Mouse (Mus musculus) G1E (cell line): ENCODE results near the gene Afap1l2. TPM values are rescaled to one million over a fixed set of nuclear protein-coding genes. Genes with fewer than 3 reads are reported as not detected.

ENCODE experiments used
- ATAC-seq: 2 replicates; pipeline ENCODE4 v1.8.0; 2016; ENCODE audit warnings: mild to moderate bottlenecking; ENCODE audit not compliant: insufficient number of reproducible peaks, poor library complexity, low FRiP score, severe bottlenecking; ENCODE audit errors: extremely low read depth
- DNase-seq: peaks from one replicate; pipeline ENCODE4 v3.0.0; 2012; ENCODE audit warnings: low spot score
- H3K27me3 ChIP-seq: 2 replicates; pipeline ENCODE4 v1.6.1; 2012; ENCODE audit warnings: mild to moderate bottlenecking, low read length, inconsistent platforms; ENCODE audit not compliant: insufficient read depth
- H3K36me3 ChIP-seq: replicated peaks from 2 replicates; pipeline ENCODE3; 2012; ENCODE audit warnings: mild to moderate bottlenecking, inconsistent platforms
- H3K4me1 ChIP-seq: 2 replicates; pipeline ENCODE4 v1.6.1; 2012; ENCODE audit warnings: low read depth, low read length, inconsistent platforms, mixed read lengths; ENCODE audit not compliant: insufficient read depth
- H3K4me3 ChIP-seq: 2 replicates; pipeline ENCODE4 v1.5.1; 2012; ENCODE audit warnings: low read depth, mild to moderate bottlenecking, inconsistent platforms, low read length, moderate library complexity, mixed read lengths
- H3K9me3 ChIP-seq: replicated peaks from 2 replicates; pipeline ENCODE4 v1.6.1; 2012; ENCODE audit warnings: inconsistent platforms
- CTCF ChIP-seq: IDR thresholded peaks from 2 replicates; pipeline ENCODE4 v1.5.1; 2012; ENCODE audit warnings: low read depth, low read length, inconsistent platforms, mixed read lengths
- GATA1 ChIP-seq: IDR thresholded peaks from 2 replicates; pipeline ENCODE4 v1.6.1; 2012; ENCODE audit warnings: borderline replicate concordance, low read length, inconsistent platforms, mixed read lengths
- GATA2 ChIP-seq: IDR thresholded peaks from 2 replicates; pipeline ENCODE4 v1.6.1; 2012; ENCODE audit warnings: low read depth, low read length, inconsistent platforms, borderline replicate concordance
- POLR2AphosphoS5 ChIP-seq: IDR thresholded peaks from 2 replicates; pipeline ENCODE4 v1.6.1; 2012; ENCODE audit warnings: low read depth, low read length, inconsistent platforms; ENCODE audit not compliant: insufficient replicate concordance
- TAL1 ChIP-seq: conservative IDR thresholded peaks from 2 replicates; pipeline ENCODE4 v1.6.1; 2012; ENCODE audit warnings: low read depth, low read length, inconsistent platforms, mixed read lengths
- polyA plus RNA-seq: library from polyadenylated mRNA; stranded (reverse); fragments of >175 nt; gene quantifications from 2 replicates; pipeline ENCODE4 v1.2.3, GENCODE M21; 2012
- total RNA-seq, 2 experiments: library from RNA; stranded (forward) in 1 of 2; stranded (reverse) in 1 of 2; fragments of 200-1000 nt in 1 of 2; fragments of >200 nt in 1 of 2; fragmentation: Nextera tagmentation in 1 of 2; gene quantifications; 2 replicates each; pipeline ENCODE4 v1.2.3; 2014 to 2017

Gene Afap1l2
- total and polyA plus RNA-seq, 3 experiments = 0.11 TPM; not detected in 2

DNA sequence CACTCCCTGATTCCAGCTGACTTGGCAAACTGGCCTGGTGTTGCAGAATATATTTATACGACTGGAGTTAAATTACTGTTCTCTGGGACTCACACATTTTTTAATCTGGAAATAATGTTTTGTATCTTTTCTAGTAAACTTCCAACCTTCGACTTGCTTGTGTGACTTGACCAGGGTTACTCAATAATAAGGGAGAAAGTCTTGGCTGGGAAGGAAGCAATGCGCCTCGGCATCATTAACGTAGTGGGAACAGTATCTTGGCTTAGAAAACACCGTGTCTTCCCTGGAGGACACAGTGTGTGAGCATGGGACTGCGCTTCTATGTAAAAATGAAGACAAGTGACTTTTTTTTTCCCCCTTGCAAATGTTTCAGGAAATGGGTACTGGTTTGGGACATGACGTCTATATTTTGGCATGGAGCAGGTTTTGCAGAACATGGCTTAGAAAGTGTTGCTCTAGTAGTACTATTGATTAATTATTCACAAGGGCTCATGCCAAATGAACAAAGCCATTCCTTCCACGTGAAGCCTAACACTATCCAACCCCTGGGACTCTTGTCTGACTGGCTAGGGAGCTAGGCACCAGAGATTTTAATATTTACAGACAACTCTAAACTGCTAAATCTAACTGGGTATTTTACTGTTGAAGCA, 39.8 kb upstream of the Afap1l2 start:
- Histone ChIP-seq H3K4me3 (no peak overlapping the region), H3K4me1 (no peaks in the 10 kb centered on the region), H3K36me3 (no peaks in the 10 kb centered on the region), H3K27me3 (0 out of 2 replicates have a peak, but pooled peaks cover 4% of the 10 kb centered on the region), H3K9me3 (no peaks in the 10 kb centered on the region)
- DNase-seq (no peak), ATAC-seq (no peak)
- TF ChIP-seq GATA2 (no peak), POLR2AphosphoS5 (no peak), CTCF (no peak), GATA1 (no peak), TAL1 (no peak)

DNA sequence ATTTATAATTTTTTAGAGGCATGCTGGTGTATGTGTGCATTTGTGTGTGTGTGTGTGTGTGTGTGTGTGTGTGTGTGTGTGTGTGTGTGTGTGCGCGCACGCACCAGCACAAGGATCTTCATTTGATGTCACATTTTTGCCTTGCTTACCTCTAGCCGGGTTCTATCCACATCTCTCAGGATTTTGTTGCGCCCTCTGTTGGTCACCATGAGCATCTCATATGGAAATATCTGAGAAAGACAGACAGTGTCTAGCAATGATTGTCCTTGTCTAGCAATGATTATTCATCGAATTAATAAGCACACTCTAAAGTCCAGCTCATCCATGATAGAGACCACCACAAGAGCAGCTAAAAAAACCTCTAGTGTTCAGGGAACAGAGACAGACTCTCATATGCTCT, 31.2 kb upstream of the Afap1l2 start:
- H3K9me3 ChIP-seq = no peaks in the 10 kb centered on the region
- H3K4me1 ChIP-seq = no peaks in the 10 kb centered on the region
- no peak for ATAC-seq
- no peak for TF ChIP-seq GATA1
- TF ChIP-seq POLR2AphosphoS5 = no peak
- TF ChIP-seq TAL1 = no peak
- no peak for TF ChIP-seq GATA2
- no peak for TF ChIP-seq CTCF
- H3K27me3 ChIP-seq = 0 out of 2 replicates have a peak, but pooled peaks cover 2% of the 10 kb centered on the region
- H3K4me3 ChIP-seq = no peak overlapping the region
- no peaks in the 10 kb centered on the region for H3K36me3 ChIP-seq
- DNase-seq = peak; percentile 6

DNA sequence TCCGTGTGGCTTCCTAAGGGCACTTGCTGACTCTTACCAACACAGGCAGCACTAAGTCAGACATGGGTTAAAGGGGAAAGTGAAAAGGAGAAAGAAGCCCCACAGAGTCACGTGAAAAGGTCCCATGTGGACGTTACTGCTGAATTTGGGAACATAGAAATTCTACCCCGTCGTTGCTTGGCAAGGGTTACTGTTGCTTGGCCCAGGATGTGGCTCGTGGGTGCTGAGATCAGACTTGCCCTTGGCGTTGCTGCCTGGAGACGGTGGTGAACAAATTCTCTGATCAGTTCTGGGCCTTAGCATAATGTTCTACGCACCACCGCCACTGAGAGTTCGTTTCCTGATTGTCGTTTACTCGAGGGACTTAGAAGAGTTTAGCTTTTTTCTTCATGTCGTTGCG, 28.8 kb upstream of the Afap1l2 start:
- H3K9me3 ChIP-seq = no peaks in the 10 kb centered on the region
- ATAC-seq (no peak), DNase-seq (no peak)
- no peak overlapping the region for H3K4me3 ChIP-seq
- H3K4me1 ChIP-seq = no peaks in the 10 kb centered on the region
- no peaks in the 10 kb centered on the region for H3K36me3 ChIP-seq
- no peak for TF ChIP-seq POLR2AphosphoS5
- no peak for TF ChIP-seq GATA1
- TF ChIP-seq TAL1 = no peak
- no peak for TF ChIP-seq CTCF
- H3K27me3 ChIP-seq = peaks cover 3% of the 10 kb centered on the region; the same call in 1 of the 2 replicates

DNA sequence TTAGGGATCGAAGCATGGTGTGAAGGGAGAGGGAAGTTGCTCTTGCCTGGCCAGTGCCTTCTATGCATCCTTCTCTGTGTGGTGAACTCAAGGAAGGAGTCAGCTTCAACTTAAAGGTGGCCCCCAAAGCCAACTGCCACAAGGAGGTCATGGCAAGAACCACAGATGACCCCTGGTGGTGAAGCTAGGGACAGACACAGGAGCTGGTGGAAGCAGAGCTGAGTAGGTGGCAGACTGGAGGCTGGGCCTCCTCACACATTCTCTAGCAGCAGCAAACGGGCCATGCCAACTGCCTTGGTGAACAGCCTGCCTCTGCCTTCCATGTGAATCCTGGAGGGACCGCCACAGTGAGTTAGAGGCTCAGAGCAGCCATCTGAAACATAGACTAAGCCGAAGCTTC, 23.6 kb upstream of the Afap1l2 start:
- TF ChIP-seq GATA2 (no peak), GATA1 (no peak), TAL1 (no peak), POLR2AphosphoS5 (no peak), CTCF (no peak)
- no peak for DNase-seq
- Histone ChIP-seq H3K27me3 (peaks cover 3% of the 10 kb centered on the region; the same call in 1 of the 2 replicates), H3K9me3 (peaks cover 4% of the 10 kb centered on the region), H3K36me3 (no peaks in the 10 kb centered on the region), H3K4me3 (no peak overlapping the region), H3K4me1 (no peaks in the 10 kb centered on the region)
- no peak for ATAC-seq

DNA sequence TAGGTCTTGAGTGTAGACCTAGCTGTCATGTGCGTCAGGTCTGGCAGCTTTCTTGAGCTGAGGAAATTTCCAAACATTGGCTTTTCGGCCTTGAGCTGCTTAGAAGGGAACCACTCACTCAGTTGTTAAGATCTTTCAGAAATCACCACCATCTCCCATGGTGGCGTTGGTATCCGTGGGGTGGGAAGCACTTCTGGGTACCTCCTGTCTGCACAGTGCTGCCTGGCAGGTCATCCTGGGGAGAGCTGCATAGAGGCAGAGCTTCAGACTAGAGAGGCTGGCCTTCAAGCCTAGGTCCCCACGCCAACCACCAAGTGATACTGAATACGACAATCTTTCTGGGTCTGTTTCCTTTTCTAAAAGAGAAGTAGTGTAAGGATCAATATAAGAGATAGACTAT, 21.4 kb upstream of the Afap1l2 start:
- TF ChIP-seq CTCF = no peak
- no peak for TF ChIP-seq GATA2
- TF ChIP-seq TAL1 = no peak
- no peak for TF ChIP-seq GATA1
- no peak for TF ChIP-seq POLR2AphosphoS5
- Histone ChIP-seq H3K4me3 (no peak overlapping the region), H3K4me1 (no peaks in the 10 kb centered on the region), H3K27me3 (peaks cover 3% of the 10 kb centered on the region; the same call in 1 of the 2 replicates), H3K36me3 (no peaks in the 10 kb centered on the region), H3K9me3 (peaks cover 5% of the 10 kb centered on the region)
- DNase-seq = no peak
- no peak for ATAC-seq

DNA sequence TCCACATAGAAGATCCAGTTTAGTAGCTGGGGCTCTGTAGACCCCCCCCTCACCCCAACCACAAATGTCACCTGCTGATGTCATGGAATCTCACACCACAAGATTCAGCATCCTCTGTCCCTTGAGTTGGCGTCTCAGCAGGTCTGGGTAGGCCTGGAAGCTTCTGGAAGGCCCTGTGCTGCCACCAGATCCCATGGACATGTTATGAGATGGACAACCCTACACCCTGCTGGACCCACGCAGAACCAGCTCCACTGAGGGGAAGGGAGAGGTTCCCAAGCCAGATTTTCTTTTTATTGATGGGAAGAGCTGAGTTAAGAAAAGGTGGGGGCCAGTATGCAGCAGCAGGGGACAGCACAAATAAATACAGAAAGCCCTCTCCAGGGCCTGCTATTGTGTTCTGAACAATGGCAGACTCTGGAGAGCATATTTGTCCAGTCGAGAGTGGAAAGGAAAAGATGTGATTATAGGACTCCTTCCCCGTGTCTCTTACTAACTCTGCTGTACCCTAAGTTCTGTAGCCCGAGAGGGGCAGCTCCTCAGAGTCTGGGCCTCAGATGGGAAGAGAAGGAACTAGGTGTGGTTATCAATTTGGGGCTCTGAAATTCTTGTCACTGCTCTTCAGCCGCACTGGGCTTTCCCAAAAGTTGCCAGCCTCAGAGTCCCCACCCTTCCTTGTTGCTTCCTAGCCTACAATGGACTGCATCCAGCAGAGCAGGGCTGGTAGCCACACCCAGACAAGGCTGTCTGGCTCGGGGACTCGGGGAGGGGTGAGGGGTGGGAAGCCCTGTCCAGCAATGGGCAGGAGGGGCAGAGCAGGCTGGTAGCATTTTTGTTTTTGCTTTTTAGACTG, 20.5 kb upstream of the Afap1l2 start:
- Histone ChIP-seq H3K36me3 (no peaks in the 10 kb centered on the region), H3K27me3 (peaks cover 3% of the 10 kb centered on the region; the same call in 1 of the 2 replicates), H3K9me3 (peaks cover 5% of the 10 kb centered on the region), H3K4me3 (no peak overlapping the region), H3K4me1 (no peaks in the 10 kb centered on the region)
- DNase-seq (no peak), ATAC-seq (no peak)
- TF ChIP-seq CTCF (no peak), POLR2AphosphoS5 (no peak), GATA1 (no peak), GATA2 (no peak), TAL1 (no peak)
